ENCODE assay signal across 14 mouse cellular contexts in the genomic region with DNA sequence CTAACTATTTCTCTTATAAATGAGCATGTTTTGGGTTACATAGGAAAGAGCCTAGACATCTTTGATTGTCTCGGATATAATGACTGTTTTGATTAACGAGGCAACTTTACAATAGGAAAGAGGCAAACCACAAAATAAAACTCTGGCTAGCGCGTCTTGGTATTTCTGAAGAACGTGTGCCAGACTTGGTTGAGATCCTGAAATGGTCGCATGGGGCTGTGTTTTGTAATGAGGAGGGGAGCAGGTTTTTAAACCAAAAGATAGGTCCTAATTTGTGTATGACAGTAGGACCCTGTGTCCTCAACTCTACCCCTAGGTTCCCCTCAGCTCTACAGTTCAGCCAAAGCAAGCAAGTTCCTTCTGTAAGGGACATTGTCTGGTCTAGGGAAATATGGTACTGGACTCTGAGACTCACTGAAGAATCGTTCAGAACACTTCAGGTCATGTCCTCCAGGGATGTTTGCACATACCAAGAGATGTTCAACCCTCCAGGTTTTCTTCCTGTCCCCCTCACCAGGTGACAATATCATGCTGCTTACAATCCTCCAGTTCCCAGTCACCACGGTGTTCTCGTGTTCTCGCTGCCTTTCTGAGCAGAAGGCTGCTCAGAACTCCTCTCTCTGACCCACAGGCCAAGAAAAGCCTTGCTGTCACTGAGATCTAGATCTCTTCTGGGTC.
A peak's percentile ranks its signal among the peaks of the same experiment; 100 is the strongest.
DNase-seq lines count a peak whose midpoint lies in the region; ATAC-seq and TF ChIP-seq lines count a peak whose summit lies in the region.
"Had no signal": no experiment of that assay in that cellular context is flagged by ENCODE, and none has a peak within 500 bp of the region (broad histone marks: within the 10 kb centered on the region; RNA-seq: fewer than 3 reads in every experiment).

No protein-coding gene starts in this region.

- no peak for TF ChIP-seq RAD21 in MEL (IDR thresholded peaks at IDR 0.05; ENCODE audit: low read depth, low read length)

- no peak overlapping the region for H3K4me2 ChIP-seq in heart, postnatal 0 days (ENCODE audit: low read depth, low read length)
- H3K4me2 ChIP-seq in liver, embryonic 13.5 days = peak overlapping the region; percentile 4; the same call in 1 of the 2 replicates

- no peaks in the 10 kb centered on the region for H3K27me3 ChIP-seq in heart, postnatal 0 days (ENCODE audit: control insufficient read depth, insufficient read depth, low read length)
- no peaks in the 10 kb centered on the region for H3K27me3 ChIP-seq in MEL (ENCODE audit: control insufficient read depth in 1 of 2, insufficient read depth in 2 of 2, low read length in 2 of 2)
- no peaks in the 10 kb centered on the region for H3K27me3 ChIP-seq in liver, embryonic 13.5 days

- WGBS in heart, postnatal 0 days = 80% methylated on average over 10 of the region's 10 CpGs
- WGBS in liver, embryonic 13.5 days (ENCODE audit: insufficient replicate concordance) = 25% methylated on average over 10 of the region's 10 CpGs

- peaks cover 7% of the 10 kb centered on the region for H3K9me3 ChIP-seq in heart, postnatal 0 days (replicated peaks; ENCODE audit: control insufficient read depth, low read length)
- no peaks in the 10 kb centered on the region for H3K9me3 ChIP-seq in MEL (replicated peaks; ENCODE audit: insufficient read depth, low read length)
- peaks cover 12% of the 10 kb centered on the region for H3K9me3 ChIP-seq in liver, embryonic 13.5 days (replicated peaks)

- no peak overlapping the region for H3K9ac ChIP-seq in heart, postnatal 0 days (replicated peaks; ENCODE audit: low read depth, low read length)
- peak overlapping the region; percentile 84 for H3K9ac ChIP-seq in MEL (ENCODE audit: control insufficient read depth, low read depth, low read length, poor library complexity, severe bottlenecking)
- no peak overlapping the region for H3K9ac ChIP-seq in liver, embryonic 13.5 days

- H3K27ac ChIP-seq in heart, postnatal 0 days (ENCODE audit: low read depth) = peak overlapping the region; percentile 7; the same call in 1 of the 2 replicates
- peak overlapping the region; percentile 100 for H3K27ac ChIP-seq in MEL (ENCODE audit: control insufficient read depth, low read depth, low read length)
- peak overlapping the region; percentile 85 for H3K27ac ChIP-seq in liver, embryonic 13.5 days
- H3K27ac ChIP-seq: macrophage had no signal

- peak in 1 of 2 experiments; percentile 16; a peak in 1 of 4 replicates for TF ChIP-seq POLR2A in MEL (IDR thresholded peaks at IDR 0.05; ENCODE audit: control insufficient read depth in 1 of 2, insufficient read depth in 1 of 2, low read depth in 1 of 2, low read length in 2 of 2, poor library complexity in 1 of 2)

- ATAC-seq in heart, postnatal 0 days (ENCODE audit: insufficient read depth, low read depth) = no peak
- no peak for ATAC-seq in liver, embryonic 13.5 days (ENCODE audit: low read depth)
- ATAC-seq: CD4-positive, CD25-positive, alpha-beta regulatory T cell, adult 4 months had no signal

- no peak for DNase-seq in heart, postnatal 0 days (ENCODE audit: low spot score)
- DNase-seq in heart, adult 18-20 months = no peak
- peak; percentile 67 for DNase-seq in MEL (ENCODE audit: low read depth, low spot score)
- peak; percentile 29 for DNase-seq in MEL-GATA-1-ER (ENCODE audit: extremely low read depth, low read depth)
- DNase-seq in liver, embryonic 13.5 days = no peak
- DNase-seq in adrenal gland, postnatal 25 days = no peak
- DNase-seq in MN1 (ENCODE audit: low spot score) = no peak
- DNase-seq: cerebellum, postnatal 14 days; gastrocnemius, postnatal 10 days; midbrain, embryonic 14.5 days; right cerebral cortex, adult 18-20 months; spleen, adult 18-20 months had no signal

- no peaks in the 10 kb centered on the region; the same call in 1 of the 2 replicates for H3K79me2 ChIP-seq in MEL (ENCODE audit: control insufficient read depth, insufficient read depth, low read length, poor library complexity)

- H3K4me3 ChIP-seq in heart, postnatal 0 days (ENCODE audit: low read depth, low read length) = no peak overlapping the region
- peak overlapping the region; percentile 14 to 45 for H3K4me3 ChIP-seq in MEL (ENCODE audit: control insufficient read depth in 1 of 2, insufficient read depth in 1 of 2, low read depth in 2 of 2, low read length in 2 of 2)
- no peak overlapping the region for H3K4me3 ChIP-seq in liver, embryonic 13.5 days (replicated peaks)

- TF ChIP-seq EP300 in heart, postnatal 0 days (IDR thresholded peaks at IDR 0.05; ENCODE audit: low read depth) = no peak
- TF ChIP-seq EP300 in MEL (IDR thresholded peaks at IDR 0.05; ENCODE audit: low read depth in 1 of 2, low read length in 2 of 2) = no peak

- H3K4me1 ChIP-seq in heart, postnatal 0 days (ENCODE audit: control insufficient read depth, insufficient read depth) = peaks cover 18% of the 10 kb centered on the region; the same call in 1 of the 2 replicates
- peaks cover 24 to 54% of the 10 kb centered on the region in 2 experiments for H3K4me1 ChIP-seq in MEL (ENCODE audit: control insufficient read depth in 1 of 2, insufficient read depth in 2 of 2, low read length in 2 of 2)
- peaks cover 58% of the 10 kb centered on the region for H3K4me1 ChIP-seq in liver, embryonic 13.5 days (replicated peaks)

- no peak for TF ChIP-seq CTCF in heart, postnatal 0 days (IDR thresholded peaks at IDR 0.05; ENCODE audit: low read depth)
- TF ChIP-seq CTCF in MEL (IDR thresholded peaks at IDR 0.05 in 2 of 3, conservative IDR thresholded peaks at IDR 0.05 in 1 of 3; ENCODE audit: control insufficient read depth in 1 of 3, insufficient read depth in 1 of 3, low read depth in 2 of 3, low read length in 3 of 3, poor library complexity in 1 of 3, severe bottlenecking in 1 of 3) = no peak

- no peaks in the 10 kb centered on the region for H3K36me3 ChIP-seq in heart, postnatal 0 days (replicated peaks; ENCODE audit: control insufficient read depth, insufficient read depth, low read length)
- H3K36me3 ChIP-seq in MEL (ENCODE audit: control insufficient read depth in 1 of 2, insufficient read depth in 2 of 2, low read length in 2 of 2) = peaks cover 0 to 46% of the 10 kb centered on the region in 2 experiments; a peak in 2 of 4 replicates
- no peaks in the 10 kb centered on the region for H3K36me3 ChIP-seq in liver, embryonic 13.5 days

TF ChIP-seq in MEL, 35 proteins besides CTCF, POLR2A, EP300 and RAD21:
- TF ChIP-seq CHD1 (IDR thresholded peaks at IDR 0.05; ENCODE audit: low read depth, low read length) (peak; percentile 95), TAL1 (IDR thresholded peaks at IDR 0.05; ENCODE audit: low read length) (no peak), JUND (IDR thresholded peaks at IDR 0.05; ENCODE audit: low read depth, low read length) (no peak), MXI1 (IDR thresholded peaks at IDR 0.05; ENCODE audit: low read depth, low read length) (peak; percentile 1; the same call in 1 of the 2 replicates)

Comparison
In these comparisons a context has a peak if more than half of its experiments do, and no peak if none do; other contexts are left out.
1. DNase-seq: peak in MEL (single experiment) and MEL-GATA-1-ER (single experiment); none in heart, postnatal 0 days (single experiment), heart, adult 18-20 months (0 of 2), liver, embryonic 13.5 days (single experiment), adrenal gland, postnatal 25 days (single experiment) and MN1 (single experiment).
2. H3K27ac ChIP-seq: peak in every context shown above with its lines; median percentile 100 in MEL; 85 in liver, embryonic 13.5 days; 7 in heart, postnatal 0 days.
3. H3K4me3 ChIP-seq: peak in MEL (2 of 2); none in heart, postnatal 0 days (single experiment) and liver, embryonic 13.5 days (single experiment).